9 mouse cellular contexts compared by ENCODE assay signal in genomic region chr1:99772614-99773013, GRCm38 (mm10). TPM values are rescaled to one million over a fixed set of nuclear protein-coding genes. Genes with fewer than 3 reads are reported as not detected.
DNase-seq lines count a peak whose midpoint lies in the region; ATAC-seq and TF ChIP-seq lines count a peak whose summit lies in the region.
"Had no signal": no experiment of that assay in that cellular context is flagged by ENCODE, and none has a peak within 500 bp of the region (broad histone marks: within the 10 kb centered on the region; RNA-seq: fewer than 3 reads in every experiment).

Gene Cntnap5b, plus strand, starts transcription at chr1:99772765.

- no peaks in the 10 kb centered on the region for H3K27me3 ChIP-seq in lung, embryonic 14.5 days (ENCODE audit: insufficient read depth, low read length)
- no peaks in the 10 kb centered on the region for H3K27me3 ChIP-seq in forebrain, postnatal 0 days (ENCODE audit: insufficient read depth, low read length)
- no peaks in the 10 kb centered on the region for H3K27me3 ChIP-seq in neural tube, embryonic 14.5 days (ENCODE audit: control insufficient read depth, insufficient read depth, low read length)
- H3K27me3 ChIP-seq: lung, embryonic 15.5 days had no signal

- WGBS in lung, embryonic 14.5 days, result 25% methylated on average over 7 of the region's 7 CpGs
- 25% methylated on average over 7 of the region's 7 CpGs for WGBS in lung, adult 2 months
- 23% methylated on average over 7 of the region's 7 CpGs for WGBS in forebrain, postnatal 0 days
- 18% methylated on average over 7 of the region's 7 CpGs for WGBS in neural tube, embryonic 14.5 days

- no peak within 1 kb of the TSS for H3K4me3 ChIP-seq in lung, embryonic 14.5 days (ENCODE audit: low read depth, low read length)
- no peak within 1 kb of the TSS for H3K4me3 ChIP-seq in lung, adult 2 months (replicated peaks; ENCODE audit: extremely low read depth, low read depth, low read length)
- peak within 1 kb of the TSS; percentile 47 for H3K4me3 ChIP-seq in forebrain, postnatal 0 days (ENCODE audit: low read depth, low read length)
- H3K4me3 ChIP-seq in neural tube, embryonic 14.5 days (ENCODE audit: low read depth, low read length), result peak within 1 kb of the TSS; percentile 33
- H3K4me3 ChIP-seq: lung, embryonic 15.5 days had no signal

- DNase-seq in lung, embryonic 14.5 days, result no peak
- no peak for DNase-seq in lung, adult 2 months
- peak; percentile 16 for DNase-seq in forebrain, postnatal 0 days
- DNase-seq in layer of hippocampus, postnatal 36 days, result no peak
- no peak for DNase-seq in spleen, postnatal 4 days (ENCODE audit: low spot score in 2 of 2)

- no peaks in the 10 kb centered on the region for H3K4me1 ChIP-seq in lung, embryonic 14.5 days (ENCODE audit: insufficient read depth)
- H3K4me1 ChIP-seq in lung, adult 2 months (ENCODE audit: control insufficient read depth, insufficient read depth, low read length), result no peaks in the 10 kb centered on the region
- H3K4me1 ChIP-seq in forebrain, postnatal 0 days (ENCODE audit: insufficient read depth), result peaks cover 4% of the 10 kb centered on the region; the same call in 1 of the 2 replicates
- no peaks in the 10 kb centered on the region for H3K4me1 ChIP-seq in neural tube, embryonic 14.5 days (ENCODE audit: control insufficient read depth, insufficient read depth, low read length)
- H3K4me1 ChIP-seq: lung, embryonic 15.5 days had no signal

- H3K36me3 ChIP-seq in lung, embryonic 14.5 days (ENCODE audit: insufficient read depth), result no peaks in the 10 kb centered on the region
- no peaks in the 10 kb centered on the region for H3K36me3 ChIP-seq in forebrain, postnatal 0 days (ENCODE audit: insufficient read depth)
- no peaks in the 10 kb centered on the region for H3K36me3 ChIP-seq in neural tube, embryonic 14.5 days (ENCODE audit: control insufficient read depth, insufficient read depth, low read length)
- H3K36me3 ChIP-seq: lung, embryonic 15.5 days had no signal

- ATAC-seq in lung, embryonic 14.5 days (ENCODE audit: insufficient read depth), result peak; percentile 11; the same call in 1 of the 2 replicates
- ATAC-seq in forebrain, postnatal 0 days, result peak; percentile 30
- peak; percentile 55 for ATAC-seq in neural tube, embryonic 14.5 days (ENCODE audit: low read depth)
- ATAC-seq in activated CD4-positive, CD25-positive, alpha-beta regulatory T cell, adult 4 months, result no peak

- no peak within 1 kb of the TSS for H3K4me2 ChIP-seq in lung, embryonic 14.5 days
- peak within 1 kb of the TSS; percentile 54 for H3K4me2 ChIP-seq in forebrain, postnatal 0 days (ENCODE audit: low read depth)
- peak within 1 kb of the TSS; percentile 45 for H3K4me2 ChIP-seq in neural tube, embryonic 14.5 days (ENCODE audit: low read depth, low read length)
- H3K4me2 ChIP-seq: lung, embryonic 15.5 days had no signal

- no peak for TF ChIP-seq POLR2A in lung, adult 2 months (IDR thresholded peaks at IDR 0.05; ENCODE audit: borderline replicate concordance, extremely low read depth, low read depth, low read length)

- no peak for TF ChIP-seq CTCF in lung, embryonic 14.5 days (IDR thresholded peaks at IDR 0.05; ENCODE audit: low read depth)
- no peak for TF ChIP-seq CTCF in lung, adult 2 months (IDR thresholded peaks at IDR 0.05; ENCODE audit: insufficient read depth, low read length)
- no peak for TF ChIP-seq CTCF in forebrain, postnatal 0 days (IDR thresholded peaks at IDR 0.05; ENCODE audit: low read depth)

- H3K27ac ChIP-seq in lung, embryonic 14.5 days (ENCODE audit: low read depth), result no peak within 1 kb of the TSS
- no peak within 1 kb of the TSS for H3K27ac ChIP-seq in forebrain, postnatal 0 days (ENCODE audit: low read depth, low read length)
- H3K27ac ChIP-seq in neural tube, embryonic 14.5 days (ENCODE audit: low read depth, low read length), result 0 out of 2 replicates have a peak within 1 kb of the TSS, but pooled peaks have one; percentile 10
- H3K27ac ChIP-seq: lung, embryonic 15.5 days had no signal

- no peaks in the 10 kb centered on the region for H3K9me3 ChIP-seq in lung, embryonic 14.5 days (ENCODE audit: low read depth, low read length)
- H3K9me3 ChIP-seq in forebrain, postnatal 0 days (ENCODE audit: low read length), result no peaks in the 10 kb centered on the region
- no peaks in the 10 kb centered on the region for H3K9me3 ChIP-seq in neural tube, embryonic 14.5 days (ENCODE audit: control insufficient read depth, low read length)
- H3K9me3 ChIP-seq: lung, embryonic 15.5 days had no signal

- no peak within 1 kb of the TSS for H3K9ac ChIP-seq in lung, embryonic 14.5 days
- H3K9ac ChIP-seq in forebrain, postnatal 0 days, result peak within 1 kb of the TSS; percentile 41
- peak within 1 kb of the TSS; percentile 22; the same call in 1 of the 2 replicates for H3K9ac ChIP-seq in neural tube, embryonic 14.5 days (replicated peaks; ENCODE audit: low read depth, low read length)
- H3K9ac ChIP-seq: lung, embryonic 15.5 days had no signal

RNA-seq across cellular contexts. Expression of gene Cntnap5b, which starts in this region (rescaled TPM):
- polyA plus RNA-seq in lung, embryonic 14.5 days (2014; fragmentation: Nextera tagmentation; extraction: Ambion mirVana), result not detected in 2 replicates
- polyA plus RNA-seq in lung, adult 2 months (2012; rRNA removed), result 0.02 TPM in 1 of 2 replicates, not detected in the other
- 15.9 and 18.3 TPM in 2 replicates for total RNA-seq in forebrain, postnatal 0 days (2014; rRNA removed)
- polyA plus RNA-seq in forebrain, postnatal 0 days (2015; fragmentation: Nextera tagmentation; extraction: Ambion mirVana), result 0.53 and 2.0 TPM in 2 replicates
- total RNA-seq in layer of hippocampus, postnatal 36 days (2021), result 10 to 100 TPM; 19.7 to 23.8 TPM
- polyA plus RNA-seq in neural tube, embryonic 14.5 days (2014; fragmentation: Nextera tagmentation; extraction: Ambion mirVana), result 4.0 and 6.0 TPM in 2 replicates
- not detected for polyA plus RNA-seq in activated CD4-positive, CD25-positive, alpha-beta regulatory T cell, adult 4 months (2017; shearing (Covaris generic))
- polyA plus RNA-seq: heart, postnatal 0 days; lung, embryonic 15.5 days had no signal

Comparison
In these comparisons a context has a peak if more than half of its experiments do, and no peak if none do; other contexts are left out.
1. Peak in ATAC-seq in lung, embryonic 14.5 days; RNA of the gene not detected or under 1 TPM.
2. H3K4me3 ChIP-seq: peak in forebrain, postnatal 0 days (single experiment) and neural tube, embryonic 14.5 days (single experiment); none in lung, embryonic 14.5 days (single experiment) and lung, adult 2 months (single experiment).